Mouse (Mus musculus): Measurements from ENCODE around the gene Cilp. TPM values are rescaled to one million over a fixed set of nuclear protein-coding genes. Genes with fewer than 3 reads are reported as not detected.
A peak's percentile ranks its signal among the peaks of the same experiment; 100 is the strongest.

Cilp gene
- polyA plus RNA-seq, 1 experiment from 2014 or later = 0.41 TPM

DNA sequence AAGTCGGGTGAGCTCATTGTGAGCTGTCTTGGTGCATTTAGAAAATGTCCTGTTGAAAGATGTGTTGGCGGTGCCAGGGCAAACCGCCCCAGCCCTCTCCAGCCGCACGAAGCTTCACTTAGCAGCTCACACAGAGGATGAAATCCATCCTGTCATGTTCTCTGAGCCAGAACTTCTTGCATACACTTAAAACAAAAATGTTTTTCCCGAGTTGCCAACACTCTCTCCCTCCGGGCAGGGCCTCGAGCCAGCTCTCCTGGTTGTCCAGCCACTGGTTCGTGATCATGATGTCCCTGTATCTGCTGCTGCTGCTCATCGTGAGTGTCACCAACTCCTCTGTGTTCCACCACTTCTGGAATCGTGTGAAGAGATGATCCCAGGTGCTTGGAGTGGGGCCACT lies 27.4 kb upstream of the Cilp start:
- H3K4me2 ChIP-seq (replicated peaks) = no peak overlapping the region
- ATAC-seq (ENCODE audit: low FRiP score) = no peak
- no peaks in the 10 kb centered on the region for H3K9me3 ChIP-seq (replicated peaks)
- peak overlapping the region; percentile 48; the same call in 1 of the 2 replicates for H3K27ac ChIP-seq
- no peak overlapping the region for H3K4me3 ChIP-seq
- no peak overlapping the region for H3K9ac ChIP-seq
- no peaks in the 10 kb centered on the region for H3K27me3 ChIP-seq
- WGBS = 86% methylated on average over 11 of the region's 11 CpGs
- 0 out of 2 replicates have a peak, but pooled peaks cover 4% of the 10 kb centered on the region for H3K36me3 ChIP-seq
- peaks cover 16% of the 10 kb centered on the region for H3K4me1 ChIP-seq

DNA sequence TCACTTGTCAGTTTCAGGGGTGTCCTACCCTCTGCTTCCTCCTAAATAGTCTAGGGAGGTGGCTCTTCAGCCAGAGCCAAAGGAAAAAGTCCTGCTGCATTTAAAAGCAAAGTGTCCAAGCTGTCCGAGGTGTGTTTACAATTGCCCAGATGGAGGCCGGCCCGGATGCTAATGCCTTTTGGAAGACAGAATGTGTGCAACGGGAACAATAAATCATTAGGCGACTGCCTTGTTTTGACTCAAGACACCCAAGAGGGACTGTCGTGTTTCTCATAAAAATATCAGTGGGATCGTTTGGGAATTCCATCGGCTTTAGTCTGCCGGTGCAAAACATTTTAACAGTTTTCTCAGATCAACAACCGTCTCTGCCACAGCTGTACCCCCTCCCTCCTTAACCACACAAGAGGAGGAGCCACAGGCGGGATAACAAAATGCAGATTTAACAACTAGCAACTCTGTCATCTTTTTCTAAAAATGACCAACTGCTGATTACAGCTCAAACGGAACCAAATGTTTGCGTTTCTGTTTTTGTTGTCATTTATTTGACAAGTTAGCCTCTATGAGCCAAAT lies 26.7 kb upstream of the Cilp start:
- Histone ChIP-seq H3K9me3 (replicated peaks) (no peaks in the 10 kb centered on the region), H3K27me3 (no peaks in the 10 kb centered on the region), H3K27ac (peak overlapping the region; percentile 6; the same call in 1 of the 2 replicates), H3K36me3 (0 out of 2 replicates have a peak, but pooled peaks cover 4% of the 10 kb centered on the region), H3K4me2 (replicated peaks) (no peak overlapping the region), H3K9ac (no peak overlapping the region), H3K4me1 (peaks cover 16% of the 10 kb centered on the region), H3K4me3 (no peak overlapping the region)
- no peak for ATAC-seq (ENCODE audit: low FRiP score)
- WGBS = 56% methylated on average over 13 of the region's 13 CpGs

DNA sequence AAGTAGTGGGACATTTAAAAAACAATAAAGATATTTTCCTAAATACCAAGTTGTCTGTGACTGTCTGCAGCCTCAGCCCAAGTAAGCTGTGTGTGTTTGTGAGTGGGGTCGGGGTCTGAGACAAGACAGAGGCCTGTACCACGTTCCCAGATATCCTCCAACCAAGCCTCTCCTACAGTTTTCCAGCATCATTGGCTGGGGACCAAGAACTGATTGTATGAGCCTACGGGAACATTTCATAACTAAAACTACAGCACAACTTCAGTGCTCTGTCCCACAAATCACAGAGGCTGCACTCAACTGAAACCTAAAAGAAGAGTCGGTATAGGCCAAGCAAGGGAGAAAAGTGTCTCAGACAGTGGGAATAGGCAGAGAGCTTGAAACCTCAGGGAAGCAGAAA lies 25.8 kb upstream of the Cilp start:
- no peak overlapping the region for H3K4me3 ChIP-seq
- no peaks in the 10 kb centered on the region for H3K27me3 ChIP-seq
- no peak for ATAC-seq (ENCODE audit: low FRiP score)
- H3K9me3 ChIP-seq (replicated peaks) = no peaks in the 10 kb centered on the region
- H3K4me1 ChIP-seq = peaks cover 14% of the 10 kb centered on the region
- no peak overlapping the region for H3K27ac ChIP-seq
- H3K9ac ChIP-seq = no peak overlapping the region
- no peak overlapping the region for H3K4me2 ChIP-seq (replicated peaks)
- H3K36me3 ChIP-seq = 0 out of 2 replicates have a peak, but pooled peaks cover 4% of the 10 kb centered on the region
- WGBS = 94% methylated on average over 4 of the region's 4 CpGs

- no peak for ATAC-seq (ENCODE audit: low FRiP score)
- H3K27ac ChIP-seq = no peak overlapping the region
- H3K36me3 ChIP-seq = 0 out of 2 replicates have a peak, but pooled peaks cover 4% of the 10 kb centered on the region
- H3K4me3 ChIP-seq = no peak overlapping the region
- H3K9ac ChIP-seq = no peak overlapping the region
- H3K4me1 ChIP-seq = peaks cover 14% of the 10 kb centered on the region
- no peaks in the 10 kb centered on the region for H3K9me3 ChIP-seq (replicated peaks)
- no peak overlapping the region for H3K4me2 ChIP-seq (replicated peaks)
- H3K27me3 ChIP-seq = no peaks in the 10 kb centered on the region
- 93% methylated on average over 5 of the region's 5 CpGs for WGBS
These were observed 25.2 kb upstream of the Cilp start for GRCm38 (mm10) chr9:65239731-65240130.

GRCm38 (mm10) chr9:65240587-65240986 lies 24.4 kb upstream of the Cilp start:
- Histone ChIP-seq H3K27me3 (no peaks in the 10 kb centered on the region), H3K4me3 (no peak overlapping the region), H3K9me3 (replicated peaks) (no peaks in the 10 kb centered on the region), H3K9ac (no peak overlapping the region), H3K27ac (no peak overlapping the region), H3K4me1 (peaks cover 14% of the 10 kb centered on the region), H3K36me3 (0 out of 2 replicates have a peak, but pooled peaks cover 4% of the 10 kb centered on the region), H3K4me2 (replicated peaks) (no peak overlapping the region)
- 79% methylated on average over 3 of the region's 3 CpGs for WGBS
- ATAC-seq (ENCODE audit: low FRiP score) = no peak

DNA sequence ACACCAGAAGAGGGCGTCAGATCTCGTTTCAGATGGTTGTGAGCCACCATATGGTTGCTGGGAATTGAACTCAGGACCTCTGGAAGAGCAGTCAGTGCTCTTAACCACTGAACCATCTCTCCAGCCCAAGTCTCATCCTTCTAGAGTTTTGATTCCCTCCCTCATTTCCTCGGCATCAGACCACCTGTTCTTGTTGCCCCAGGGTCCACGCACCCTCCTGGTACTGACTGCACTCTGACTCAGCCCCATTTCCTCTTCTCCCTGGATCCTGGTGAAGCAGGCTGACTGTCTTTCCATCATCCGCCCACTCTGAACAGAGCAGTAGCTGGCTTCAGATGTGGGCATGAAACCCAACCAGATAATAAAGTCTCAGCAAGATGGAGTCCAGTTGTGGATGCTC lies 23.0 kb upstream of the Cilp start:
- H3K4me2 ChIP-seq (replicated peaks) = no peak overlapping the region
- no peaks in the 10 kb centered on the region for H3K9me3 ChIP-seq (replicated peaks)
- no peaks in the 10 kb centered on the region for H3K27me3 ChIP-seq
- H3K27ac ChIP-seq = no peak overlapping the region
- whole genome bisulfite sequencing = 73% methylated on average over 5 of the region's 5 CpGs
- H3K9ac ChIP-seq = no peak overlapping the region
- H3K4me3 ChIP-seq = no peak overlapping the region
- 0 out of 2 replicates have a peak, but pooled peaks cover 4% of the 10 kb centered on the region for H3K36me3 ChIP-seq
- H3K4me1 ChIP-seq = peaks cover 14% of the 10 kb centered on the region
- no peak for ATAC-seq (ENCODE audit: low FRiP score)

DNA sequence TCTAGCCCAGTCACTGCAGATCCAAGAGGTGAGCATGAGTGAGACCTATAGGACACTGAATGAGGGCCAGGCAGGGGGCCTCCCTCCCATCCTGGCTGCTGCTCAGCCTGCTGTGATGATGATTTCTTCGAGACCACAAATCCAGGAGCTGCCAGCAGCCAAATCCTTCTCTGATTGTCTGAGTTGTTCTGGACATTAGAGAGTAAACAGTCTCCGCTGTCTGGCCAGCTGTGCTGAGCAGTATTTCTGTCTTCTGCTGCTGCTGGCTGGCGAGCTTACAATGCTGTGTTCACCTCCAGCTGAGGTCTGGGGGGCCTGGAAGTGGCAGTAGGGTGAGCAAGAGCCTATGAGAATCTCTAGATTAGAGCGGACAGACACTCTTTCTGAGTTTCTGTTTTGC lies 21.7 kb upstream of the Cilp start:
- no peaks in the 10 kb centered on the region for H3K27me3 ChIP-seq
- no peaks in the 10 kb centered on the region for H3K36me3 ChIP-seq
- no peak overlapping the region for H3K4me3 ChIP-seq
- 0 out of 2 replicates have a peak overlapping the region, but pooled peaks have one; percentile 44 for H3K27ac ChIP-seq
- no peak overlapping the region for H3K9ac ChIP-seq
- no peak overlapping the region for H3K4me2 ChIP-seq (replicated peaks)
- WGBS = 63% methylated on average over 4 of the region's 4 CpGs
- H3K4me1 ChIP-seq = peaks cover 10% of the 10 kb centered on the region; the same call in 1 of the 2 replicates
- ATAC-seq (ENCODE audit: low FRiP score) = no peak
- no peaks in the 10 kb centered on the region for H3K9me3 ChIP-seq (replicated peaks)

DNA sequence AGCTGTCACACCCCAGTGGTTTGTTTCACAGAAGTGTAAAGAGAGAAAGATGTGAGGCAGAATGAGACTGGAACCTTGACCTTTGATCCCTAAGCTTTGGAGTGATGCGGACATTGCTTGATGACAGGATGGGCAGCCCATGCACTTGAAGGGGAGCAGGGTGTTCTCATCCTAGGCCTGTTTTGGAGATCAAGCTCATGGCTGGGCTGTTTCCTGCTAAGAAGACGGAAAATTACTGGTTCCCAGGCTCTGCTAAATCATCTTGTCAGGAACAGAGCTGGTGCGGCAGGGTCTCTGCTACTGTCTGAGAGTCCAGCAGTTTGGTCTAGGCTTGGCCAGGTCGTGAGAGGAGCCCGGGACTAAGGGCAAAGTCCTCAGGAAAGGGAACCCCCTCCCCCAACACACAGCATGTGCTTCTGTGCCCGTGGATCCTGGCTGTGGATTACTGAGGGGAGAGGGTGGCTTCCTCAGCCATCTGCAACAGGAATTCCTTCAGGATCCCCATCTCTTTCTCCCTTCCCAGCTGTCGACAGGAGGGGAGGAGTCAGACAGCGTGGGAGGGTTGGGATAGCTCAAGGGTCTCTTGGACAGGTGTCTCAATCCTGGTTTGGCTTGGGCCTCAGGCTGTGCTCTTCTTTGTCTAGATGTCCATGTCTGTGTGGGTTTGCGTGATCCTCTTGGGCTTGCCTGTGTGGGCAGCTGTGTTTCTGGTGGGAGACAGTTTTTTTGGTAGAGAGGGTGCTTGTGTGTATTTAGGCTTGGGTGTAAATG lies 20.8 kb upstream of the Cilp start:
- no peaks in the 10 kb centered on the region for H3K36me3 ChIP-seq
- H3K4me3 ChIP-seq = no peak overlapping the region
- no peaks in the 10 kb centered on the region for H3K9me3 ChIP-seq (replicated peaks)
- H3K27me3 ChIP-seq = no peaks in the 10 kb centered on the region
- no peak overlapping the region for H3K4me2 ChIP-seq (replicated peaks)
- no peak overlapping the region for H3K27ac ChIP-seq
- 62% methylated on average over 9 of the region's 9 CpGs for WGBS
- peaks cover 10% of the 10 kb centered on the region; the same call in 1 of the 2 replicates for H3K4me1 ChIP-seq
- ATAC-seq (ENCODE audit: low FRiP score) = no peak
- H3K9ac ChIP-seq = no peak overlapping the region

DNA sequence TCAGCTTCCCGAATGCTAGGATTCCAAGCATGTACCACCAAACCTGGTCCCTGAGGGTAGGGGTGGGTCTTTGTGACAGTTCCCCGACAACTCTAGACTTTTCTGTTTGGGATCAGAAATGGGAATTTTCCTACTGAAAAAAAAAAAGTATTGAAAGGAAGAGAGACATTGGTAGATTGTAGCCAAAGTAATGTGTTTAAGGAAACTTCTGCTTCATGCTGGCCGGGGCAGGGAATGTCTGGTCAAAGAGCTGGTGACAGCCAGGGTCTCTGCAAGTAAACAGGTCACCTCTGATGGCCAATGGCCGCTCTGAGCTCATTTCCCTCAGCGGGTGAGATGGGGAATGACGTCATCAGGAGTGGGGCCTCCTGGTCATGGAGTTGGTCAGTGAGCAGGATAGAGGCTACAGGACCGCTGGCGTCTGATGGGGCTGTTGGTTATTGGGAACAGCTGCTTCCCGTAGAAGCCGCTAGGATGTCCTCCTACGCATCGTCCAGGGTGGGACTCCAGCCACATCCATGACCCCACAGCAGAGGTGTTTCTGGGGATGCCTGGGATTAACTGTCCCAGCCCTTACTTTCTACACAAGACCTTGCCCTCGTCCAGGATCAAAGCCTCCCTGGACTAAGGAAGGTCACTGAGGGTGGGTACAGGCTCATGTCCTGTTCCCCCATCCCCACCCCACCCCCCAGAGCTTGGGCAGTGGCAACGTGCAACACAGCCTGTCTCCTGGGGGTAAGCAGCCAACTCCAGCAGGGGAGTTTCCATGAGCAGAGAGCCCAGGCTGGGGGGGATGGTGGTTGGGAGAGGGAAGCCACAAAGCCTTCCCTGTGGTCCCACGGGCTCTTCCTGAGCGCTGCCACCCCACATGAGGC lies 17.2 kb upstream of the Cilp start:
- Histone ChIP-seq H3K4me3 (no peak overlapping the region), H3K9me3 (replicated peaks) (no peaks in the 10 kb centered on the region), H3K9ac (no peak overlapping the region), H3K4me1 (no peaks in the 10 kb centered on the region), H3K4me2 (replicated peaks) (no peak overlapping the region), H3K36me3 (no peaks in the 10 kb centered on the region), H3K27ac (no peak overlapping the region), H3K27me3 (no peaks in the 10 kb centered on the region)
- ATAC-seq (ENCODE audit: low FRiP score) = no peak
- WGBS = 78% methylated on average over 16 of the region's 16 CpGs

DNA sequence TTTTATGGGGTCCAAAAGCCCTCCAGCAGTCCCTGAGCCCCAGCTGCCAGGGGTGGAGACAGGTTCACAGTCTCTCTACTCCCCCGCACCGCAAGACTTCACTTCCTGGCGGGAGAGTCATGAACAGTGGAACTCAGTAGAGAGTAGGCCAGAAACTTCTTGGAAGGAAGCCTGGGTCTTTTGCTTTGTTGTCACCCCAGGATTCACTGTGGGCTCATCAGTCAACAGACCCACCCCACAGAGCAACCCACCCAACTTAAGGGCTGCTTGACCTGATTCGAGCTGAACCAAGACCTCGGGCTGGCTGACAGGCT lies 16.6 kb upstream of the Cilp start:
- Histone ChIP-seq H3K9ac (no peak overlapping the region), H3K4me2 (replicated peaks) (no peak overlapping the region), H3K4me3 (no peak overlapping the region), H3K9me3 (replicated peaks) (no peaks in the 10 kb centered on the region), H3K4me1 (no peaks in the 10 kb centered on the region), H3K27me3 (no peaks in the 10 kb centered on the region), H3K36me3 (no peaks in the 10 kb centered on the region), H3K27ac (no peak overlapping the region)
- ATAC-seq (ENCODE audit: low FRiP score) = no peak
- WGBS = 84% methylated on average over 5 of the region's 5 CpGs

- no peak overlapping the region for H3K4me2 ChIP-seq (replicated peaks)
- H3K4me3 ChIP-seq = no peak overlapping the region
- no peaks in the 10 kb centered on the region for H3K27me3 ChIP-seq
- H3K4me1 ChIP-seq = no peaks in the 10 kb centered on the region
- no peaks in the 10 kb centered on the region for H3K9me3 ChIP-seq (replicated peaks)
- 85% methylated on average over 3 of the region's 3 CpGs for WGBS
- H3K9ac ChIP-seq = no peak overlapping the region
- H3K27ac ChIP-seq = no peak overlapping the region
- H3K36me3 ChIP-seq = no peaks in the 10 kb centered on the region
- no peak for ATAC-seq (ENCODE audit: low FRiP score)
These were observed 13.0 kb upstream of the Cilp start for GRCm38 (mm10) chr9:65252026-65252425.

DNA sequence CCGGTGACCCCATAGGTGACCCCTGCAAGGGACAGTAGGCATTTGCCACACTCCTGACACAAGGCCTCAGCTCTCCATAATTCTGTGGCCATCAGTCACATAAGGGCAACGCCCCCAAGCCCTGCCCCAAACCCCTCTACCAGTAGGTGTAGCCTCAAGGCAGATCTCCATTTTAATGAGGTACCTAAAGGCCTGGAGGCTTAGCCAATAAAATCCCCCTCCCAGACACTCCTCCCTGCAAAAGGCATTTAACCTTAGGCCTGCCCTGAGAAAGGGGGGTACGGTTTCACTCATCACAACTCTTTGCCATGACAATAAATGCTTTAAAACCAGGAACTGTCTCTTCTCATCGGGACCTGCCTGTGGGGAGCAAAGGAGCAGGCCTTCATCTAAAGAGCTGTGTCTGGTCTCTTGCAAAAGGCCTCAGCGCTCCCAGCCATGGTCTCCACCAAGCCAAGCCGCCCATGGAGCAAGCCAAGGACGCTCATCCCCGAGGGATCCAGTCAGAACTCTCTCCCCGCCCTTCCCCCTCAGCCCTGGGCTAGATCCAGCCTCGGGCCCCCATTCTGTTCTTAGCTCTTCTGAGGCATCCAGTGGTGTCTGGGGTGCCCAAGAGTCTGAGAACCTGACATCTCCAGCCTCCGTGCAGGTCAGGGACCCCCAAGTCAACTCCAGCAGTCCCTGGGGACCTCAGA lies 8.9 kb upstream of the Cilp start:
- WGBS = 70% methylated on average over 11 of the region's 11 CpGs
- no peaks in the 10 kb centered on the region for H3K4me1 ChIP-seq
- ATAC-seq (ENCODE audit: low FRiP score) = no peak

More for the DNA sequence above, 8.9 kb upstream of the Cilp start:
- Histone ChIP-seq H3K9me3 (replicated peaks) (no peaks in the 10 kb centered on the region), H3K9ac (no peak overlapping the region), H3K27ac (no peak overlapping the region), H3K4me2 (replicated peaks) (no peak overlapping the region), H3K4me3 (no peak overlapping the region), H3K27me3 (0 out of 2 replicates have a peak, but pooled peaks cover 2% of the 10 kb centered on the region), H3K36me3 (no peaks in the 10 kb centered on the region)
